Mouse (Mus musculus) heart, embryonic 16.5 days (tissue): ENCODE results near the gene Clpsl2. TPM values are rescaled to one million over a fixed set of nuclear protein-coding genes. Genes with fewer than 3 reads are reported as not detected.

Experiments
- ATAC-seq: fragments of 200-750 bp; cut with Nextera tagmentation; replicated peaks from 2 replicates; pipeline ENCODE4 v1.8.0; 2017; ENCODE audit warnings: moderate number of reproducible peaks; ENCODE audit not compliant: insufficient read depth, low FRiP score; ENCODE audit errors: extremely low read depth
- H3K27ac ChIP-seq: fragments of 300-500 bp; sonication (generic); 2 replicates; pipeline ENCODE4 v1.5.1; 2014; ENCODE audit warnings: mild to moderate bottlenecking, low read length, control low read depth, moderate library complexity
- H3K27me3 ChIP-seq: fragments of 300-500 bp; sonication (generic); 2 replicates; pipeline ENCODE4 v1.6.1; 2014; ENCODE audit warnings: low read length, mixed read lengths; ENCODE audit not compliant: control insufficient read depth, insufficient read depth
- H3K36me3 ChIP-seq: fragments of 300-500 bp; sonication (generic); 2 replicates; pipeline ENCODE4 v1.6.1; 2014; ENCODE audit not compliant: control insufficient read depth, insufficient read depth
- H3K4me1 ChIP-seq: fragments of 300-500 bp; sonication (generic); 2 replicates; pipeline ENCODE4 v1.6.1; 2014; ENCODE audit warnings: low read length, mixed read lengths; ENCODE audit not compliant: control insufficient read depth, insufficient read depth
- H3K4me2 ChIP-seq: fragments of 300-500 bp; sonication (generic); 2 replicates; pipeline ENCODE4 v1.6.1; 2014; ENCODE audit warnings: low read depth, mild to moderate bottlenecking, control low read depth, low read length
- H3K4me3 ChIP-seq: fragments of 300-500 bp; sonication (generic); 2 replicates; pipeline ENCODE4 v1.5.1; 2014; ENCODE audit warnings: mild to moderate bottlenecking, control low read depth, low read length
- H3K9ac ChIP-seq: fragments of 300-500 bp; sonication (generic); 2 replicates; pipeline ENCODE4 v1.6.1; 2014; ENCODE audit warnings: low read length, control low read depth
- H3K9me3 ChIP-seq: fragments of 300-500 bp; sonication (generic); replicated peaks from 2 replicates; pipeline ENCODE4 v1.6.1; 2016; ENCODE audit warnings: low read length; ENCODE audit not compliant: control insufficient read depth
- WGBS: fragments of 180-500 bp; shearing (Covaris S2); extraction: QIAGEN DNeasy Blood & Tissue Kit; methylation state at CpG from one replicate; pipeline ENCODE4 v1.1.7; 2014; 5-methylcytosine and 5-hydroxymethylcytosine counted together
- polyA plus RNA-seq: library from polyadenylated mRNA; unstranded; fragments of >200 nt; fragmentation: Nextera tagmentation; extraction: Ambion mirVana; gene quantifications from 2 replicates; pipeline ENCODE4 v1.2.1, GENCODE M21; 2015

Gene Clpsl2
- polyA plus RNA-seq, 1 experiment from 2014 or later: not detected

- Histone ChIP-seq H3K4me1 (peaks cover under 1% of the 10 kb centered on the region; the same call in 1 of the 2 replicates), H3K4me2 (no peak overlapping the region), H3K27me3 (no peaks in the 10 kb centered on the region), H3K9me3 (no peaks in the 10 kb centered on the region), H3K36me3 (no peaks in the 10 kb centered on the region), H3K9ac (no peak overlapping the region), H3K27ac (no peak overlapping the region), H3K4me3 (no peak overlapping the region)
- 60% methylated on average over 7 of the region's 7 CpGs for WGBS
- ATAC-seq: no peak
Observed at GRCm38 (mm10) chr17:28561613-28562012, 12.4 kb downstream of the Clpsl2 start.

GRCm38 (mm10) chr17:28565181-28565580 lies 16.0 kb downstream of the Clpsl2 start:
- ATAC-seq: no peak
- H3K4me1 ChIP-seq: no peaks in the 10 kb centered on the region

GRCm38 (mm10) chr17:28567541-28567940 lies 18.3 kb downstream of the Clpsl2 start:
- Histone ChIP-seq H3K4me3 (no peak overlapping the region), H3K36me3 (no peaks in the 10 kb centered on the region), H3K9ac (no peak overlapping the region), H3K27me3 (no peaks in the 10 kb centered on the region), H3K9me3 (no peaks in the 10 kb centered on the region), H3K4me1 (no peaks in the 10 kb centered on the region), H3K4me2 (no peak overlapping the region), H3K27ac (no peak overlapping the region)
- ATAC-seq: no peak
- WGBS: 38% methylated on average over 3 of the region's 3 CpGs

More at GRCm38 (mm10) chr17:28565181-28565580, 16.0 kb downstream of the Clpsl2 start:
- H3K36me3 ChIP-seq: no peaks in the 10 kb centered on the region
- no peaks in the 10 kb centered on the region for H3K27me3 ChIP-seq
- H3K4me3 ChIP-seq: no peak overlapping the region
- no peaks in the 10 kb centered on the region for H3K9me3 ChIP-seq
- no peak overlapping the region for H3K9ac ChIP-seq
- H3K4me2 ChIP-seq: no peak overlapping the region
- no peak overlapping the region for H3K27ac ChIP-seq

GRCm38 (mm10) chr17:28571868-28572267 lies 22.7 kb downstream of the Clpsl2 start:
- WGBS: 70% methylated on average over 3 of the region's 3 CpGs

GRCm38 (mm10) chr17:28572521-28572920 lies 23.3 kb downstream of the Clpsl2 start:
- Histone ChIP-seq H3K27me3 (no peaks in the 10 kb centered on the region), H3K4me3 (no peak overlapping the region), H3K9me3 (no peaks in the 10 kb centered on the region), H3K4me2 (no peak overlapping the region), H3K36me3 (no peaks in the 10 kb centered on the region), H3K4me1 (no peaks in the 10 kb centered on the region), H3K27ac (no peak overlapping the region), H3K9ac (no peak overlapping the region)
- 83% methylated on average over 7 of the region's 7 CpGs for WGBS
- ATAC-seq: no peak

More at GRCm38 (mm10) chr17:28571868-28572267, 22.7 kb downstream of the Clpsl2 start:
- no peak overlapping the region for H3K4me2 ChIP-seq
- no peak overlapping the region for H3K4me3 ChIP-seq
- H3K9ac ChIP-seq: no peak overlapping the region
- H3K27ac ChIP-seq: no peak overlapping the region
- no peak for ATAC-seq
- no peaks in the 10 kb centered on the region for H3K4me1 ChIP-seq
- no peaks in the 10 kb centered on the region for H3K36me3 ChIP-seq
- H3K9me3 ChIP-seq: no peaks in the 10 kb centered on the region
- no peaks in the 10 kb centered on the region for H3K27me3 ChIP-seq

GRCm38 (mm10) chr17:28572941-28573340 lies 23.7 kb downstream of the Clpsl2 start:
- Histone ChIP-seq H3K36me3 (no peaks in the 10 kb centered on the region), H3K9me3 (no peaks in the 10 kb centered on the region), H3K9ac (no peak overlapping the region), H3K27me3 (no peaks in the 10 kb centered on the region), H3K27ac (no peak overlapping the region), H3K4me3 (no peak overlapping the region), H3K4me1 (no peaks in the 10 kb centered on the region), H3K4me2 (no peak overlapping the region)
- no peak for ATAC-seq
- WGBS: 72% methylated on average over 6 of the region's 6 CpGs

GRCm38 (mm10) chr17:28575244-28576125 lies 26.3 kb downstream of the Clpsl2 start, which contains the start of gene Lhfpl5:
Gene Lhfpl5, plus strand, starts transcription at chr17:28575641.
- H3K9ac ChIP-seq: no peak within 1 kb of the TSS
- H3K27ac ChIP-seq: no peak within 1 kb of the TSS
- peak within 1 kb of the TSS; percentile 39 for H3K4me2 ChIP-seq
- no peaks in the 10 kb centered on the region for H3K4me1 ChIP-seq
- no peaks in the 10 kb centered on the region for H3K27me3 ChIP-seq
- no peaks in the 10 kb centered on the region for H3K9me3 ChIP-seq
- H3K36me3 ChIP-seq: no peaks in the 10 kb centered on the region
- H3K4me3 ChIP-seq: peak within 1 kb of the TSS; percentile 1; the same call in 1 of the 2 replicates
- ATAC-seq: peak; percentile 69
- 16% methylated on average over 50 of the region's 50 CpGs for WGBS

- H3K4me2 ChIP-seq: no peak overlapping the region
- H3K9me3 ChIP-seq: no peaks in the 10 kb centered on the region
- no peaks in the 10 kb centered on the region for H3K4me1 ChIP-seq
- ATAC-seq: no peak
- H3K36me3 ChIP-seq: no peaks in the 10 kb centered on the region
- no peak overlapping the region for H3K9ac ChIP-seq
- H3K27ac ChIP-seq: no peak overlapping the region
- no peaks in the 10 kb centered on the region; the same call in 1 of the 2 replicates for H3K27me3 ChIP-seq
- WGBS: 5% methylated on average over 9 of the region's 9 CpGs
- H3K4me3 ChIP-seq: no peak overlapping the region
Observed at GRCm38 (mm10) chr17:28580396-28580795, 31.2 kb downstream of the Clpsl2 start.

- no peak for ATAC-seq
- 53% methylated on average over 2 of the region's 2 CpGs for WGBS
Observed at GRCm38 (mm10) chr17:28581056-28581455, 31.8 kb downstream of the Clpsl2 start.

More at GRCm38 (mm10) chr17:28581056-28581455, 31.8 kb downstream of the Clpsl2 start:
- no peak overlapping the region for H3K4me3 ChIP-seq
- H3K27ac ChIP-seq: no peak overlapping the region
- no peaks in the 10 kb centered on the region for H3K4me1 ChIP-seq
- no peak overlapping the region for H3K4me2 ChIP-seq
- H3K27me3 ChIP-seq: no peaks in the 10 kb centered on the region; the same call in 1 of the 2 replicates
- no peaks in the 10 kb centered on the region for H3K36me3 ChIP-seq
- no peaks in the 10 kb centered on the region for H3K9me3 ChIP-seq
- H3K9ac ChIP-seq: no peak overlapping the region
